ENCODE assay signal across 29 mouse cellular contexts in the genomic region with DNA sequence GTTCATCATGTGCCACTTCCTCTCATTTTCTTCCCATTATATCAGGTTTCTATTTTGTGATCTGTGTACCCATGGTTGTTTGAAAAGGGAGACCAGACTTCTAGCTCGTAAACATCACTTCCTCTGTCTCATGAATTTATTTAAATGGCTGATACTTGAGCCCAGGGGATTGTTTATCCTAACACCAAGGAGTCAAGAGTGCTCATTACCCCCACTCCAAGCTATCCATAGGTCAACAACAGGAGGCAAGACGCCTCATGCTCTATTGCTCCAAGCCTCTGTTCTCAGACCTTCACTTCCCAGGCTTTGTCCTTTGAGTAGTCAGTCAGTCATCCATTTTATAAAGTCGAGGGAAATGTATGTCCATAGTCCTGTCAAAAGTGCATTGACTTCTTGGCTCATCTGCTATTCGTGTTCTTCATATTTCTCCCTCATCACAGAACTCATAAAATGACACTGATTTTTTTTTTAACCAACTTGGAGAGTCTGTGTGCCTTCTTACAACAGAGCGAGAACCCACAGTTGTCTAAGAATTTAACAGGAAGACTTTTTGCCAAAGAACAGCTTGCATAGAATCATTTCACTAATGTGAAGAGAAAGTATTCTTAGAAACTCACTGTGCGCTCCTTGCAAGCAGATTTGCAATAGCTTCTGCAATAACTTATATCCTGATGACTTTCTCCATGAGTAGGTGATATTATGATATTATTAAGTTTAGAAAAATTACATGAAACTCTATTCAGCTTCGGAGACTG.
A peak's percentile ranks its signal among the peaks of the same experiment; 100 is the strongest.
DNase-seq lines count a peak whose midpoint lies in the region; ATAC-seq lines count a peak whose summit lies in the region.
"Had no signal": no experiment of that assay in that cellular context is flagged by ENCODE, and none has a peak within 500 bp of the region (broad histone marks: within the 10 kb centered on the region; RNA-seq: fewer than 3 reads in every experiment).

No protein-coding gene starts in this region.

- no peaks in the 10 kb centered on the region; the same call in 1 of the 2 replicates for H3K27me3 ChIP-seq in kidney, embryonic 16.5 days (ENCODE audit: insufficient read depth, low read length)
- no peaks in the 10 kb centered on the region for H3K27me3 ChIP-seq in lung, embryonic 15.5 days
- H3K27me3 ChIP-seq: embryonic facial prominence, embryonic 13.5 days; forebrain, embryonic 12.5 days; heart, embryonic 13.5 days; hindbrain, embryonic 12.5 days; limb, embryonic 12.5 days; liver, embryonic 13.5 days; neural tube, embryonic 13.5 days had no signal

- no peaks in the 10 kb centered on the region for H3K36me3 ChIP-seq in kidney, embryonic 16.5 days (ENCODE audit: insufficient read depth, low read length)
- H3K36me3 ChIP-seq in lung, embryonic 15.5 days, result no peaks in the 10 kb centered on the region
- H3K36me3 ChIP-seq: embryonic facial prominence, embryonic 13.5 days; forebrain, embryonic 12.5 days; heart, embryonic 13.5 days; hindbrain, embryonic 12.5 days; limb, embryonic 12.5 days; liver, embryonic 13.5 days; midbrain, embryonic 10.5 days; neural tube, embryonic 13.5 days had no signal

- WGBS in kidney, embryonic 16.5 days, result 37% methylated on average over 7 of the region's 7 CpGs
- 40% methylated on average over 7 of the region's 7 CpGs for WGBS in lung, embryonic 15.5 days

- no peaks in the 10 kb centered on the region for H3K4me1 ChIP-seq in kidney, embryonic 16.5 days (ENCODE audit: insufficient read depth, low read length)
- no peaks in the 10 kb centered on the region for H3K4me1 ChIP-seq in lung, embryonic 15.5 days
- H3K4me1 ChIP-seq: embryonic facial prominence, embryonic 13.5 days; forebrain, embryonic 12.5 days; heart, embryonic 13.5 days; hindbrain, embryonic 12.5 days; limb, embryonic 12.5 days; liver, embryonic 13.5 days; midbrain, embryonic 10.5 days; neural tube, embryonic 13.5 days had no signal

- no peaks in the 10 kb centered on the region for H3K9me3 ChIP-seq in kidney, embryonic 16.5 days (ENCODE audit: low read length)
- H3K9me3 ChIP-seq in lung, embryonic 15.5 days, result no peaks in the 10 kb centered on the region
- H3K9me3 ChIP-seq: embryonic facial prominence, embryonic 13.5 days; forebrain, embryonic 12.5 days; heart, embryonic 13.5 days; hindbrain, embryonic 12.5 days; limb, embryonic 12.5 days; liver, embryonic 13.5 days; midbrain, embryonic 10.5 days; neural tube, embryonic 13.5 days had no signal

- H3K9ac ChIP-seq in kidney, embryonic 16.5 days (replicated peaks; ENCODE audit: low read length), result no peak overlapping the region
- H3K9ac ChIP-seq in lung, embryonic 15.5 days, result no peak overlapping the region
- H3K9ac ChIP-seq: embryonic facial prominence, embryonic 13.5 days; forebrain, embryonic 12.5 days; heart, embryonic 13.5 days; hindbrain, embryonic 12.5 days; limb, embryonic 12.5 days; liver, embryonic 13.5 days; neural tube, embryonic 13.5 days had no signal

- H3K27ac ChIP-seq in kidney, embryonic 16.5 days (ENCODE audit: low read length), result no peak overlapping the region
- H3K27ac ChIP-seq in lung, embryonic 15.5 days, result peak overlapping the region; percentile 49
- H3K27ac ChIP-seq: embryonic facial prominence, embryonic 13.5 days; forebrain, embryonic 12.5 days; heart, adult 2 months; heart, embryonic 13.5 days; hindbrain, embryonic 12.5 days; limb, embryonic 12.5 days; liver, embryonic 13.5 days; macrophage; midbrain, embryonic 10.5 days; neural tube, embryonic 13.5 days had no signal

- peak; percentile 8 for DNase-seq in embryo, embryonic 10.5 days (ENCODE audit: low spot score)
- DNase-seq in embryo, embryonic 9.5 days (ENCODE audit: extremely low spot score), result no peak
- DNase-seq in kidney, postnatal 10 days, result no peak
- no peak for DNase-seq in lung, postnatal 14 days
- DNase-seq in mesoderm, embryonic 11.5 days (ENCODE audit: low read depth, low spot score), result peak; percentile 15
- DNase-seq in gastrocnemius, postnatal 14 days, result no peak
- DNase-seq: adrenal gland, postnatal 10 days; cerebellum, adult 9-10 months; gastrocnemius, postnatal 36 days; heart, adult 2 months; kidney, adult 11 months; layer of hippocampus, adult 9-11 months; liver, embryonic 13.5 days; retina, postnatal 1 day; right cerebral cortex, postnatal 4 days; thymus, postnatal 25 days had no signal

- ATAC-seq in kidney, embryonic 16.5 days (ENCODE audit: low FRiP score, low TSS enrichment), result peak; percentile 95
- peak; percentile 94 for ATAC-seq in lung, embryonic 15.5 days (ENCODE audit: borderline replicate concordance, extremely low read depth, low FRiP score, low TSS enrichment)
- ATAC-seq: midbrain, embryonic 16.5 days had no signal

- intact Hi-C loops in gastrocnemius, postnatal 14 days (cut with DNase I; ENCODE audit: low total_unique reads), result no loop called here

- H3K4me2 ChIP-seq in kidney, embryonic 16.5 days (replicated peaks; ENCODE audit: low read depth, low read length), result no peak overlapping the region
- H3K4me2 ChIP-seq in lung, embryonic 15.5 days, result no peak overlapping the region
- H3K4me2 ChIP-seq: embryonic facial prominence, embryonic 13.5 days; forebrain, embryonic 12.5 days; heart, embryonic 13.5 days; hindbrain, embryonic 12.5 days; limb, embryonic 12.5 days; liver, embryonic 13.5 days; neural tube, embryonic 13.5 days had no signal

- no peak overlapping the region for H3K4me3 ChIP-seq in kidney, embryonic 16.5 days (ENCODE audit: low read length)
- no peak overlapping the region for H3K4me3 ChIP-seq in lung, embryonic 15.5 days
- H3K4me3 ChIP-seq: embryonic facial prominence, embryonic 13.5 days; erythroblast, embryonic 14.5 days; forebrain, embryonic 12.5 days; heart, adult 2 months; heart, embryonic 13.5 days; hindbrain, embryonic 12.5 days; limb, embryonic 12.5 days; liver, embryonic 13.5 days; midbrain, embryonic 10.5 days; myocyte; neural tube, embryonic 13.5 days had no signal

Comparison
In these comparisons a context has a peak if more than half of its experiments do, and no peak if none do; other contexts are left out.
1. DNase-seq: peak in embryo, embryonic 10.5 days (single experiment) and mesoderm, embryonic 11.5 days (single experiment); none in embryo, embryonic 9.5 days (single experiment), kidney, postnatal 10 days (single experiment), lung, postnatal 14 days (single experiment) and gastrocnemius, postnatal 14 days (single experiment).